Mouse (Mus musculus): Measurements from ENCODE around the gene Rhno1.
"Not testable (repeated sequence)": the region's sequence is repeated elsewhere in the genome, so short reads cannot be mapped to it uniquely, and the experiment has no call there.

Rhno1 gene

DNA sequence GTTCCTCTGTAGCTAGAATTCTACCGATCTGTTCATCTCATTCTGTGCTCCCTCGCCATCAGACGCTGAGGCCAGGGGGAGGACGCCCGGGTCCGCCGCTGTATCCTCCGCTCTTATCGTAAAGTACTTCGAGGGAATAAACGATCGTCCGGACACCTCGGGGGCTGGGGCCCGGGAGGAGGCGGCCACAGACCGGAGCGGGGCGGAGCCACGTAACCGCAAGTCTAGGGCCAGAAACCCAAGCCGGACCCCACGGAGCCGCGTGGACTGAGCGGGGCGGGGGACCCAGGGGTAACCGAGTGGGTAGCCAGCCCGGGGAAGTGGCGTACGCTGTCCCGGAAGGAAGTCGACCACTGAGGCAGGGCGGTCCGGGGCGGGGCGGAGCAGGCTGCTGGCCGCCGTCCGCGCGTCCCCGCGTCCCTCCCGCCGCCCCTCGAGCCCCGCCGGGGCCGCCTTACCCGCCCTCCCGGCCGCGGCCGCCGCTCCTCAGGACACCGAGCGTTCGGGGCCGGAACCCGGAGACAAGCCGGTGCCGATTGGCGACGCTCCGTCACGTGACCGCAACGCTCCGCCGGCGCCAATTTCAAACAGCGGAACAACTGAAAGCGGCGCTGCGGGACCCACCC, at the start of gene Rhno1, which contains the start of gene Foxm1:
TSS of gene Rhno1 (minus strand) at position 531 of the 626 bp plus-strand sequence.
TSS of gene Foxm1 (plus strand) at position 587 of the 626 bp plus-strand sequence.
- peak; percentile 86 to 90 for DNase-seq (ENCODE audit: low spot score in 2 of 2)

DNA sequence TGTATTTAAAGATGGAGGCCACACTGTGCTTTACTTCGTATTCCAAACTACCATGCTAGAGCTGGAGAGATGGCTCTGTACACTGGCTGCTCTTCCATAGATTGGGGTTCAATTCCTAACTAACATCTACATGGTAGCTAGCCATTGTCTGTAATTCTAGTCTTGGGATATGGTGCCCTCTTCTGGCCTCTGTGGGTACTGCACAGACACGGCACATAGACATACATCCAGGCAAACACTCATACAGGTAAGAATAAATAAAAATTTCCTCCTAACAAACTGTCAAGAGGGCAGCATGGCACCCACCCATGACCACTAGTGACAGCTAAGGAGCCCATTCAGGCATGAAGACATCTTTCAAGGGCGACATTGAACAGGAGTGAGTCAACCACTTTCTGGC, 48.4 kb upstream of the Rhno1 start:
- peak; percentile 82 to 85 for DNase-seq (ENCODE audit: low spot score in 2 of 2)

GRCm38 (mm10) chr6:128410305-128410704, 47.6 kb upstream of the Rhno1 start:
- DNase-seq (ENCODE audit: low spot score in 2 of 2) = no peak

GRCm38 (mm10) chr6:128408544-128409125, 45.9 kb upstream of the Rhno1 start:
- no peak for DNase-seq (ENCODE audit: low spot score in 2 of 2)

GRCm38 (mm10) chr6:128404708-128405107, 42.0 kb upstream of the Rhno1 start:
- DNase-seq (ENCODE audit: low spot score in 2 of 2) = no peak

- DNase-seq (ENCODE audit: low spot score in 2 of 2) = no peak
Measured at GRCm38 (mm10) chr6:128399421-128400185, 36.9 kb upstream of the Rhno1 start.

- DNase-seq (ENCODE audit: low spot score in 2 of 2) = no peak
Measured at GRCm38 (mm10) chr6:128398996-128399395, 36.3 kb upstream of the Rhno1 start, which contains the start of gene Nrip2. TSS of gene Nrip2 (plus strand) at chr6:128399296.

- no peak for DNase-seq (ENCODE audit: low spot score in 2 of 2)
Measured at GRCm38 (mm10) chr6:128397574-128398261, 35.0 kb upstream of the Rhno1 start.

DNA sequence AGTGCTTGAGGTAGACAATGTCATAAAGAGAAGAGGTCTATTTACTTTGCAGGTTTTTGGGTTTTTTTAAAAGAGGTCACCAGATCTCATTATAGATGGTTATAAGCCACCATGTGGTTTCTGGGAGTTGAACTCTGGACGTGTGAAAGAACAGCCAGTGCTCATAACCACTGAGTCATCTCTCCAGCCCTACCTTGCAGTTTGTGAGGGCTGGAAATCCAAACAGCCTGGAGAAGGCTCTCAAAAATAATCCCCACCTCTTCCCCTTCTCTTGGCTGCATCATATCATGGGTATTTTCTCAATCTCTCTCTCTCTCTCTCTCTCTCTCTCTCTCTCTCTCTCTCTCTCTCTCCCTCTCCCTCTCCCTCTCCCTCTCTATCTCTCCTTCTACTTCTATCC, 28.0 kb upstream of the Rhno1 start:
- no peak for DNase-seq (ENCODE audit: low spot score in 2 of 2)

DNA sequence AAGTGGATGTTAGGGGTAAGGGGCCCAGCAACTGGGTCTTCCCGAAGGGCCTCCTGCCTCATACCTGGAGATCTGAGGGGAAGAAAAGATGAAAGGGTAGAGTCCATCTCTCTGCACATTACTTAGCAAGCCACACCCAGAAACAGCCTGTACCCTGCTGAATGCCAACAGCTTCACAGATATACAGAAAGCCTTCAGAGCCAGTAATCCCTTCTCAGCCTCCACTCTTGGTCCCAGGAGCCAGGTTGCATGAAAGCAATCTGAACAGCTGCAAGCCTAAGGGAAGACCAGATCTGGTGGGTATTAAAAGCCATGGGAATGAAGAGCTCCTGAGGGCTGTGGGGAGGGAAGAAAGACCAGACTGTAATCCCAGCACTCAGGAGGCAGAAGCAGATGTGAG, 26.5 kb upstream of the Rhno1 start:
- no peak for DNase-seq (ENCODE audit: low spot score in 2 of 2)

DNA sequence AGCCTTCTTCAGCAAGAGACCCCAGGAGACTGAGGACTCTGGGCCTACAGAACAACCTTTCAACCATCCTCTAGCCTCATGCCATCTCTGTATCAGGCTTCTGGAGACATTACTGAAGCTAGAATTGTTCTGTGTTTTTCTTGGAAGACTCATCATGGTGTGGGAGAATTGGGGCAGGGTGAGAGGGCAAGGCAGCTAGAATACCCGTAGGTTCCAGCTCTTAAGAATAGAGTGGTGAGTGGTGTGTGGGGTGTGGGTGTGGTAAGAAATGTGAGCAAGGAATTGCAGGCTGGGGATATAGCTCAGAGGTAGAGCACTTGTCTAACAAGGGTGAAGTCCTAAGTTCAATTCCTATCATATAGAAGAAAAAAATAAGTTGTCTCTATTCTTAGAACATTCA, 22.3 kb upstream of the Rhno1 start:
- no peak for DNase-seq (ENCODE audit: low spot score in 2 of 2)

DNA sequence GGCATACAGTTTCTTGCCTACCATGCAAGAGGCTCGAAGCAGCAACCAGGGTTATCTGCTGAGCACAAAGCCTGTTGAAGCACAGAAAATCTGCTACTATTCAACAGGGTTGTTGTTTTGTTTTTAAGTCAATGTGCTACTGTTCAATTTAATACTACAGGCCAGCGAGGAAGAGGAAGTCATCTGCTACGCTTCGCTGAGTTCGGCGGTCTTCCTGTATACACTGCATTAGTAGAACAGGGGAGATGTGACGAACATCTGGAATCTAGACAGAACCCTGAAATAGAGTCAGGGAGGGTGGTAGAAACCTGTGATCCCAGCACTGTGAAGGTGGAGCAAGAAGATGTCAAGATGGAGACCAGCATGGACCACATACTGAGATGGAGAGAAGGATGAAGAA, 21.0 kb upstream of the Rhno1 start:
- DNase-seq (ENCODE audit: low spot score in 2 of 2) = peak in 1 of 2 experiments; percentile 65

DNA sequence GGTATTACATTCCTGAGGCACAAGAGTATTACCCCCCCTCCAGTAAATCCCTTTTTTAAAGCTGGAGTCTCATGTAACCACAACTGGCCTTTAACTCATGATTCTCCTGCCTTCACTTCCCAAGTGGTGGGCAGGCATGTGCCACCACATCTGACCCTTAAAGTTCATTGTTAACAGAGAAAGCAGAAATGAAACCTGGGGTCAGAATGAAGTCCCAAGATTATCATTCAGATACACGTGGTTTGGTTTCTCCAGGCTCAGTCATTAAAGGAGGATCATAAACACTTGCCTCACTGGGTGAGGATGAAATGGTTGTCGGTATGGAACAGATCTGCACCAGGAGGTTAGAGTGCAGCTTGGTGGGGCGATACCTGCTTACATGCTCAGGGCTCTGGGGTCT, 18.5 kb upstream of the Rhno1 start:
- no peak for DNase-seq (ENCODE audit: low spot score in 2 of 2)

DNA sequence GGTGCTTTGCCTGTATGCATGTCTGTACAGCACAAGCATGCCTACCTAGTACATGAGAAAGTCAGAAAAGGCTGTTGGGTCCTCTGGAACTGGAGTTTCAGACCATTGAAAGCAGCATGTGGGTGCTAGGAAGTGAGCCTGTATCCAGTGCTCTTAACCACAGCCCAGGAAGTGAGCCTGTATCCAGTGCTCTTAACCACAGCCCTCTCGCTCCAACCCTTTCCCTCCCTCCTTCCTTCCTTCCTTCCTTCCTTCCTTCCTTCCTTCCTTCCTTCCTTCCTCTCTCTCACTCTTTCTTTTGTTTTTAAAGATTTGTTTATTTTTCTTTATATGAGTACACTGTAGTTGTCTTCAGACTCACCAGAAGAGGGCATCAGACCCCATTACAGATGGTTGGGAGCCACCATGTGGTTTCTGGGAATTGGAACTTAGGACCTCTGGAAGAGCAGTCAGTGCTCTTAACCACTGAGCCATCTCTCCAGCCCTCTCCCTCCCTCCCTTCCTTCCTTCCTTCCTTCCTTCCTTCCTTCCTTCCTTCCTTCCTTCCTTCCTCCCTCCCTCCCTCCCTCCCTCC, 18.0 kb upstream of the Rhno1 start:
- not testable (repeated sequence) for DNase-seq (ENCODE audit: low spot score in 2 of 2)

GRCm38 (mm10) chr6:128379636-128380035, 16.9 kb upstream of the Rhno1 start:
- DNase-seq (ENCODE audit: low spot score in 2 of 2) = no peak

DNA sequence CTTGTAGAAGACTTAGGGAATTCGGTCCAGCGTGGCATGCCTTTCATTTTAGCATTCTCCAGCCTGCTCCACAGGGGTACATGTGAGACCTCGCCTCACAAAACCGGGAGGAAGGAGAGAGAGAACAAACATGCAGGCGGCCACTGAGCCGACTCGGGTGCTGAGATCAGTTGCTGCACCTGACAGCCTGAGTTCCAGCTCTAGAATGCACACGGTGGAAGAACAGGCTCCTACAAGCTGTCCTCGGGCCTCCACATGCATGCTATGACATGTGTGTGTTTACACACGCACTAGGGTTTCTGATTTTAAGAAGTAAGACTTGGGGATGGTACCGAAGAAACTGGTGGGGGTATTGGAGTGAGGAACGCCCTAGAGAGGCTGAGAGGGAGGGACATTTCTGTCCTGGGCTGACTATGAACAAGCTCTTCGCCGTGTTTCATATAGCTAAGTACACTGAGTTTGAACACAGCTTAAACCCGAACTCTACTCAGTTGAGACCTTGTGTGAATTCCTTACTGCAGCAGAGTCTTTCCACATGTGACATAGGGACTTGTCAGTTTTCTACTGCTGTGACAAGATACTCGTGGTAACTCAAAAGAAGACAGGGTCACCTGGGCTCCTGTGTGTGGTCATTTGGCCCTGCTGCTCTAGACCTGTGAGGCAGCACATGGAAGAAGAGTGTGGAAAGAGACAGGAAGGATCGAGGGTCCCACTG, 13.8 kb upstream of the Rhno1 start:
- DNase-seq (ENCODE audit: low spot score in 2 of 2) = no peak

- DNase-seq (ENCODE audit: low spot score in 2 of 2) = no peak
Measured at GRCm38 (mm10) chr6:128375192-128375591, 12.5 kb upstream of the Rhno1 start, which contains the start of the genes Tex52 and Gm44596. TSS of gene Tex52 (plus strand) at chr6:128375456. TSS of gene Gm44596 (plus strand) at chr6:128375503.

DNA sequence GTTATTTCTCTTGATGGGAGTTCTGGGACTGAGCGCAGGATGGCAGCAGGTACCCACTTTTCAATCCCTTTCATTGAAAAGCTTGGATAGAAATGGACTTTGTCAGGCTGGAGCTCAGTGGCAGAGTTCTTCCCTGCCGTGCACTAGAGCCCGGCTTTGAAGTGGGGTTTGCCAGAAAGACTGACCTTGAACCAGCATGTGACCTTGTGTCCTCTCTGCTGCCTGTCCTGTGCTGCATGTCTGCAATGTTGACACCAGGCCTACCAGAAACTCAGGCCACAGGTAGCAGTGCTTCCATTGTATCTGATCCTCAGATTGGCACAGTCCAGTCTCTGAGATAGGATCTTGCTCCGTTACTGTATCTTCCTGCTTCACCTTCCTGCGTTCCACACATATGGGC, 7.3 kb upstream of the Rhno1 start:
- DNase-seq (ENCODE audit: low spot score in 2 of 2) = no peak

- no peak for DNase-seq (ENCODE audit: low spot score in 2 of 2)
Measured at GRCm38 (mm10) chr6:128366466-128366865, 3.8 kb upstream of the Rhno1 start.

GRCm38 (mm10) chr6:128364721-128365120, 2.0 kb upstream of the Rhno1 start:
- DNase-seq (ENCODE audit: low spot score in 2 of 2) = no peak
